Mouse (Mus musculus) erythroid progenitor cell, adult 5-6 weeks (primary cell): ENCODE measurements around the gene Stat3. TPM values are rescaled to one million over a fixed set of nuclear protein-coding genes. Genes with fewer than 3 reads are reported as not detected.

Experiments
- ATAC-seq: replicated peaks from 2 replicates; pipeline ENCODE4 v1.8.0; 2016; ENCODE audit warnings: moderate number of reproducible peaks, mild to moderate bottlenecking, moderate TSS enrichment, inconsistent platforms; ENCODE audit not compliant: poor library complexity, low FRiP score, severe bottlenecking
- total RNA-seq, 2 experiments: library from RNA; stranded (forward) in 1 of 2; stranded (reverse) in 1 of 2; fragments of 150-400 nt in 1 of 2; fragments of 186-747, 209-891 nt in 1 of 2; gene quantifications; 2 replicates each; pipeline versions ENCODE4 v1.2.3 to v1.2.4; 2015 to 2017; ENCODE audit warnings: low replicate concordance in 2 of 2

Stat3 gene
- total RNA-seq, 2 experiments from 2014 or later = 26.6 to 31.0 TPM

DNA sequence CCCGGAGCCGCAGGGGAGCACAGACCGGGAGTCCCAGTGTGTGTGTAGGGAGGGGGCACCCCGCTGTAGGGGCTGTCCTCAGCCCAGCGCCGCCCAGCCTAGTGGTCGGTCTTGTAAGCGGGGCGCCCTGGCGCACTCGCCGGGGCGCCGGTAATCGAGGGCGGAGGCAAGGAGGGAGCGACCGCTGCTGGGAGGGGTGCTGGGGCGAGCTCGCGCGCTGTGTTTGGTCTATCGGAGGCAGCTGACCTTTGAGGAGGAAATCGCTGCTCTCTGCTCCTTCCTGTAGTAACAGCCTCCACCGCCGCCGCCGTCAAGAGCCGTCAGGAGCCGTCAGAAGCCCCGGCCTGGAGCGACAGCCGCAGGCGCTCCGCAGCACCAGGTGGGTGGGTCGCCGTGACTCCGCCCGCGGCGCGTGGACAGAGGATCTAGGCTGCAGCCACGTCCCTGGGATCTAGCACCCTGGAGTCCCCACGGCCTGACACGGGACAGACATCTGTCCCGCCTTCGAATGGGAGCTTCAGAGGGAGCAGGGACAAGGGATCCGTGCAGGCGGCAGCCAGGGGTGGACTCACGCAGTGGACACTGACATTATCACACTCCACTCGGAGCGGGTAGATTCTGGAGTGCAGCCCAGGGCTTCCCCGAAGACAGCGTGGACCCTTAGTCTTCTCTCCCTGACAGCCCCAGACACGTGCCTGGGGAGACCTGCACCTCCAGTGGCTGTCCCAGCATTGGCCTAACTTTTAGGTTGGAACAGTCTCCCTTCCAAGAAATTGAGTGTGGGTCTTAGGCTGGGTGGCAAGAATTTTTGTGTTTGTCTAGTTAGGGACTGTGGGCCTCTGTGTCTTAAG lies 78.9 kb downstream of the Stat3 start:
- peak; percentile 74 for ATAC-seq

DNA sequence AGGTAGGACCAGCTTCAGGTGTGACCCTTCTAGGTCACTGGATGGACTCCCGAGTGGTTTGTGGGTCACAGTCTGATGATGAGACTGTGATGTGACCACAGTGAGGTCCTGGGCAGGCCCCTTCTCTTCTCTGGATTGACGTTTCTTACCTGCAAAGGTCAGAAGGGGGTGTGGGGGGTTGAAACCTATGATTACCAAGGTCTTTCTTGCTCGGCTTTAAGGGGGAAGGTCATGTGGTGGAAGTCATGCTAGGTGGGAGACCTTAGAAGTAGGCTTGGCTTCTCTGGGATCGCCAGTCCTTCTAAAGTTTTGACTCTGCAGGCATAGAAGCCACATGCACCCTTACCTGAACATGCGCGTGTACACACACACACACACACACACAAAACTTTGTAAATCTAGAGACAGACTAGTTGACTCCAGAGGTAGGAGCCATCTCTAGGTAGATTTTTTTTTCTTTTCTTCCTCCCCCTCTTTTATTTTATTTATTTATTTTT lies 79.7 kb downstream of the Stat3 start:
- no peak for ATAC-seq

DNA sequence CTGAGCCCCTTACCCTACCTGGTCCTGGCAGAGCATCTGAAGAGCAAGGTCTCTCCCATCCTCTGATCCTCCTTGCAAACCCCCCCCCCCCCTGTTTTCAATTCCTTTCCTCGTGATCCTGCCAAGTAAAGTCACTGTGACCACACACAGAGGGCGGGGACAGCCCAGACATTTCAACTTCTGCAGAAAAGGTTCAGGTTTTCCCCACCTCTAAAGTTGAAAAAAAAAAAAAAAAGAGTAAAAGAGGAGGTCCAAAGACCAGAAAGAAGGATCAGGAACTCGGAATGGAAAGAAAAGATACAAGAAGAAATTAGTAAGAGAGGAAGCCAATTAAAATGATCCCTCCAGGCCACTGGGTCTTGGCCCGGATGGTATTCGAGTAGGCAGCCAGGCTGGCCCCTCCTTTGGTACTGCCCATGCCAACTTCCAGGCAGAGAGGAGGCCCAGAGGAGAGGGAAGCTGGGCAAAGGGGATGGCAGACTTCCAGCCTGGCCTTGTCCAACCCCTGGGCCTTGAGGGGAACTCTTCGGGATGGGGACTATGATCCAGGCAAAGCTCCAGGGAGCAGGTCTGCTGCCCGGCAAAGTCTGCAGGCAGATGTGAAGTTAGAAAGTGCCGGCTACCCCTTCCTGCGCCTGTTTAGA lies 80.3 kb downstream of the Stat3 start, which contains the start of gene Stat5a:
Gene Stat5a, plus strand, starts transcription at position 417 of the 644 bp plus-strand sequence.
- no peak for ATAC-seq

DNA sequence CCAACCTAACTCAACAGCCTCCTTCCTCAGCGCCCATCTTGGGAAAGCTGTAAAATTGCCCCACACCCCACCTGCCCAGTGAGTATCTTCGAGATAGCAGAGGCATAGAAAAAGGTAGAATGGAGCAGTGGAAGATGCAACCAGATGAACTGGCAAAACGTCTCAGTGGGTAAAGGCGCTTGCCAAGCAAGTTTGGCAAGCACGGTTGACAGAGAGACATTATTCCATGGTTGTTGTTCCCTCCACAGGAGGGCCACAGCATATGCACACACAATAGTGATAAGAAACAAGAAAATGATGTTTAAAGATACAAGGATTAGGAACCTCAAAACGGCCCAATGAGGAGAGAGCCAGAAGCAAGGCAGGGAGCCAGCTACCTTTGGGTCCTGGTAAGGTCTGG lies 81.4 kb downstream of the Stat3 start:
- no peak for ATAC-seq

DNA sequence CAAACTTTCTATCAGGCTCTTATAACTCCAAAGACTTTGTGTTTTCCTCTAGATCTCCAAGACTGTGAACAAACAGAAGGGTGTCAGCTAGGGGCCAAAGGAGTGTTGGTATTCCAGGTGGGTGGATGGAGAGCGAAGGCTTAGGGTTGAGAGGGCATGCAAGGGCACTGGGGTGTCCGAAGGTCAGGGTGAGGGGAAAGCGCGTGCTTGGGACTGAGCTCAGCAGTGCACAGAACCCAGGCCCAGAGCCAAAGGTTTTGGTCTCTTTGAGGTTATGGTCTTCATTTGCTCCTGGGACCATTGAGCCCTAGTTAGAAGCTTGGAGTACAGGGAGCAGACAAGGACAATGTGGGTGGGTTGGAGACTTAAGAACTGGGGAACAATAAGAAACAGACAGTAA lies 84.2 kb downstream of the Stat3 start:
- no peak for ATAC-seq

DNA sequence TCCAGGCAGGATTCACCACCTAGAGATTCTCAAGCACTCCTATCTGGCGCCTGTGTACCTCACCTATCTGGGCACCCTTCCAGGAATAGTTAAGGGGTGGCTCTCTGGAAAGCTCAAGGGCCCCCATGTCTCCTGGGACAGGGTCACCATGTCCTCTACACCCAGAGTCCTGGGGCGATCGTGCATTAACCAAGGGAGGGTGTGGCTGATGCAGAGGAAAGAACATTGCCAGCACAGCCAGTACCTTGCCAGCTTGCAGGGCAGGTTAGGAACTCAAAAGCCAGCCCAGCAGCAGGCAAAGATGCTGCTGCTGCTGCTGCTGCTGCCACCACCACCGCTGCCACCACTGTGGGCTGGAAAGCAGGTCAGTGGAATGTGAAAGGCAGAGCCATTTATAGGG lies 85.1 kb downstream of the Stat3 start:
- no peak for ATAC-seq

DNA sequence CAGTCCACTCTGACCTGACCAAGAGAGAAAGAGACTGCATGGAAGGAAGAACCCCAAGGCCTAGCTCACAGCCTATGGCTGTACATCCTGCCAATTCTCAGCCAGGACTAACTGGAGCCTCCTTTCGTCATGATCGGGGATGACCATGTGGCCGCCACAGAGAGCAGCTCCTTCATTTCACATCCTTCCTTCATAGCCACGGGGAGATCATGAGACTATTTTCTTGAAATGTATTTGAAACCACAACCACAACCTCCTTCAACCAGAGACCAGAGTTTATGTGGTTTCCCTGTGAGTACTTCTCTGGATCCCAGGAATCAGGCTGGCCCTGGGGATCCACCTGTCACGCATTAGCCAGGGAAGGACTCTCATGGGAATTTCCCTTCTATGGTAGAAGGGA lies 86.3 kb downstream of the Stat3 start:
- ATAC-seq = no peak

DNA sequence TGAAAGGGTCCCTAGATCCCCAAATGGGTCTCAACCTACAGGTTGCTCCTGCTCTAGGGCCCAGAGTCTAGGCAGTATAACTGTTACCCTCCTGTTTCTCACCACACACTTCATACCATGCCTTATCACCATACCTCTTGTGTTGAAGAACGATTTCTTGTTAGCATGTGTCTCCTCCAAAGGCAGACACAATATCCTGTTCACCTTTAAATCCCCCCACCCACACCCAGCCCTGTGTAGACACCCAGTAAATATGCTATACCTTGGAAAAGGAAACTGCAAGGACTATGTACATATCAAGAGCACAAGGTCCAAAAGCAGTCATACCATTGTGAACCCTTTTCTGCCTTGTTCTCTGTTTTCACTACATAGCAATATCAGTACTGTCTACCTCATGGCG lies 87.3 kb downstream of the Stat3 start:
- no peak for ATAC-seq

DNA sequence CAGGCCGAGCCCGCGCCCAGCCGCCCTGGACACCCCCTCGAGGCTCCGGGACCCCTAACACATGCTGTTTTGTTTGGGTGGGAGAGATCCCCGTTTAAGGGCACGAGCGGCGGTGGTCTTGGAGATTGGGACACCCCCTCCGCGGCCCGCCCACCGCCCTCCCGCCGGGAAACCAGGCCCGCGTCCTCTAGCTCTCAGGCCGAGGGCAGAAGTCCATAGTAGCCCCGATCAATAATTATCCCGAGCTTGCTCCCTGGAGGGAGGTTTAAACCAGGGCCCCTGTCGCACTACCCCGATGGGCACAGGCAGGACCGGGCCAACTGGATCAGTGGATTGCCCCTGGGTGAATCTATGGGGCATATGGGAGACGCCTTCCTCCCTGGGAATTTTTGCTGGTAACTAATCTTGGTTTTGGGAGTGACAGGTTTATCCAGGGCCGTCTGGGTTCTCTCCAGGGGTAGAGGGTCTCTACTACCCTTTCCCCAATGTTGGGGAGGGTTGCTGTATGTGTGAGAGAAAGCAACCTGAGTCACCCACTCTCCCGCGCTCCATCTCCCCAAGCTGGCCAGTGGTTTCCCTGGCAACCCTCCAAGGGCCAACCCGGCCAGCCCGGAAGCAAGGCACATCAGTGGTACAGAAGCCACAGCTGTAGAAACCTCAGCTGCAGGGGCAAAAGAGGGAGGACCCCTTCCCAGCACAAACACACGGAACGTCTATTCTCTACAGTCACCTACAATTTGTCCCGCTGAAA lies 88.4 kb downstream of the Stat3 start:
- 0 out of 2 replicates have a peak, but pooled peaks have one; percentile 1 for ATAC-seq

DNA sequence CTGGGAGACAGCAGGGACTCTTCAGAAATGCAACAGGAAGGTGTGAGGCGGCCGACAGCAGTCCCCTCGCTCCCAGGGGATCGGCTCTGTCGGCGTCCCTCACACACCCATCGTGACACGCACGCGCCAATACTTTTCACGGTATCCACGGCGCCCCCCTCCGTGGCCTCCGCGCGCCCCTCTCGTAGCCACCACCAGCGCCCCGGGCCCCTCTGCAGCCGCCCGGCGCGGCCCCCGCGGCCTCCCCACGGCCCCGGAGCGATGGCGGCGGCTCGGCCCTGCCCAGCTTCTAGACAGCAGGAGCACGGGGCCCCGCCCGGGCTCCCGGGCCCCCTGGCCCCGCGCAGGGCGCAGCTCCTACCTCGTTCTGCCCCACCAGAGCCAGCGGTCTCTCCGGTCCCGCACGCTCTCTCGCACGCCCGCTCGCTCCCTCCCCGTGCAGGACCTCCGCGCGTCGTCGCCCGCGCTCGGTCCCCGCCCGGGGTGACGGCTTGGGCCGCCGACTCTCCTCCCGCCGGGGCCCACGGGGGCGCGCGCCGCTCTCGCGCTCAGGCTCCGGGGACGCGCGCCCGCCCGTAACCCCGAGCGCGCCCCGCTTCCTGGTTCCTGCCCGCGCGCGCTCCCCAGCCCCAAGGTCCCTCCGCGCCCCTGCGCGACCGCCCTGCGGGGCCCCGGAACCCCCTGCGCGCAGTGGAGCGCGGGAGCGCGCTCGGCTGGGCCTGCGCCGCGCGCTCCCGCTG lies 89.1 kb downstream of the Stat3 start, which contains the start of gene Stat5b:
Gene Stat5b, minus strand, starts transcription at position 687 of the 740 bp plus-strand sequence.
- ATAC-seq = peak; percentile 71

DNA sequence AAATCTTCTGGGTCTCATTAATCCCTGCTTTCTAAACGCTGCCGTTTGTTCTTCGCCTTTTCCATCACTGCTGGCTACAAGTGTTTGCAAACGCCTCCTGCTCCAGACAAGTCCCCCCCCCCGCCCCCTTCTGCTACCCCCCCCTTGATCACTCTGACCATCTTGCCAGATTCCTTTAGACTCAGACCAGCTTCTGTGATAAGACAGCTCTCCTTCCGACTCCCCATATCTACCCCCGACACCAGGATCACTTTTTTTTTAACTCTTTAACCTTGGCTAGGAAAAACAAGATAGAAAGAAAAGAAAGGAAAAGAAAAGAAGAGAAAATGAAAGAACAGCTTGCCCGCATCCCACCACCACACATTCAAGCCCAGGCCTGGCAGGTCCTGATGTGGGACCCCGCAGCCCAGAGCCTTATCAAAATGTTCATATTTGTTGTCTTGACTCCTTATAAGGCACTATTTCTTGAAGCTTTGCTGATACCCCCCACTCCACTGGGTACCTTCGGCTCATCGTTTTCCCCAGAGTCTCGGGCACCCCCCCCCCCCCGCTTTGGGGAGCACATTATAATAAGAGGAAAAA lies 89.8 kb downstream of the Stat3 start:
- 0 out of 2 replicates have a peak, but pooled peaks have one; percentile 31 for ATAC-seq

DNA sequence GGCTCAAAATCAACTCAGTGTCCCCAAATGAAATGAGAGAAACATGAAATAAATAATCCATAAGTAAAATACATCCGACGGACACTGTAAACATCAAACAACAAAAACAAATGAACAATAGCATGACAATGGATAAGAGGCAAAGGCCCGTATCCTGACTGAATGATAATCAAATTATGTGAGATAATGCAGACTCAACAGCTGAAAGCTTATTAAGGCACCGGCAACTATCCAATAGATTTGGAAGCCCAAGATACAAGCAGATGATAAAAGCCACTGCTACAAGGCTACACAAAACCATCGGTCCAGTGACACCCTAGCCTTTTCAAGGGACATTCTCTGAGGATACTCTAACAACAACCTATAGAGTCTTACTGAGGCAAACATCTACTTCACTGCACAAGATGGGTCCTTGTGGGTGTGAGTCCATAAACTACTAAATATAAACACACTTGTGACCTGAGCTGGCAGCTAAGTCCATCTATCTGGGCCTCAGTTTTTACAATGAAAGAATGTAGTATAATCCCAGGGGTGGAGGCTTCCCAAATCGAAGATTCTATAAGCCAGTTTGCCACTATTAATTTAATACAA lies 90.5 kb downstream of the Stat3 start:
- no peak for ATAC-seq

DNA sequence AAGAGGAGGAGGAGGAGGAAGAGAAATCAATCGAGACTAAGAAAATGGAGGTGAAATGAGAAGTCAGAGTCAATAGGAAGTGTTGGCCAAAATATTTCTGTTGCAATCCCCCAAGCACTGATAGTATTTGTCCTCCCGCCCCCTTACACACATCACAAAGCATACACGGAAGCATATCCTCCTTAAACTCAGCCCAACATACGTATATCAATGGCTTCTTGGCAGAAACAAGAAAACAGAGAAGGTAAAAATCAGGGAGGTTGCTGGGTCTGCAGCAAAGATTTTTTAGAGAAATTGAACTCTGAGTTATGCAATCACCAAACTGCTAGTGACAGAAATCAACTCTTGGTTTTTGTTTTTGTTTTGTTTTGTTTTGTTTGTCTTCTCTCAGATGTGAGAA lies 91.3 kb downstream of the Stat3 start:
- no peak for ATAC-seq

DNA sequence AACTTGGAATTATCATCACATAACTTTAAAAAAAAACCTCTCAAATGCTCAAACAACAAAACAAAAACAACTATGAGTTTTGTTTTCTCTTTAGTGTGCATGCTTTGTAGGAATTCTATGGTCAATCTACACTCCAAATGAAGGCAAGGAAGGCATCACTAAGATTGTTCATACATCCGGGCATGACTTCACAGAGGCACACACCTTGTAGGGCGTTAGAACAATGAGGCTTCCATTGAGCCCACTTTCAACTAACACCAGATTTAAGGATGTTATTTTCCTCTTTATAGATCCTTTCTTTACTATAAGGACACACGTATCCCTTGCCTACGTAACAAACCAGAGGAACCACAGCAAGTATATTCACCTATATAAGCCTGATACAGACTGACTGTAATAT lies 91.8 kb downstream of the Stat3 start:
- no peak for ATAC-seq

DNA sequence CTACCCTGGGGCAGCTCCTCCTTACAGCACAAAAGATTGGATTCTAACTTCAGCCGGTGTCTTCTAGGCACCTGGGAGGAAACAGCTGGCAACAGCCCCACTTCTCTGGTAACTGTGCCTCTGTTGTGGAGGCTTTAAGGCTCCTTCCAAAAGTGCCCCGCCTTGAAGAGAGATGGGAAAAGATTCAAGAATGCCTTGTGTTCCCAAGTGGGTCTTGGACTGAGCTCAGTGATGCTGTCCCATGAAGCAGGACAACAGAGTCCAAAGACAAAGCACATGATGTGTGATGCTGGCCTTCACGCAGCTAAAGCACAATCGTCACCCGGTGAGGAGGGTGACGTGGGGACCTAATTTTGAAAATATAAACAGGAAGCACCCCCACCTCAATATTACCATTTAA lies 93.5 kb downstream of the Stat3 start:
- ATAC-seq = no peak

DNA sequence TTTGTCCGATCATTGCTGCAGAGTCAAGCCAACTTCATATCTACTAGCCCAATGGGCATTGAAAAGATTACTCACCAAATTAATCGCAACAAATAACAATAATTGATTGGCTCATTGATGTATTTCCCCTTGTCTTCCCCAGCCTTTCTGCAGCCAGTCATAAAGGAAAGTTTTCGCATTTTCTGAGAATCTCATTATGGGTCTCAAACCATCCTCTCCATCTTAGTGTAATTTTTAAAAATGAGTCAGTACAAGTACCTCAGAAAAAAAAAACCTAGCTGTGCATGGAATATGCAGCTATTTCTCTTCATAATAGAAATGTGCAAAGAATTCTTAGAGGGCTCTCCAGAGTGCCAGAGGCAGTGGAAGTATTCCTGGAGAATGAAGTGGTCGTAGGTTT lies 95.2 kb downstream of the Stat3 start:
- no peak for ATAC-seq

DNA sequence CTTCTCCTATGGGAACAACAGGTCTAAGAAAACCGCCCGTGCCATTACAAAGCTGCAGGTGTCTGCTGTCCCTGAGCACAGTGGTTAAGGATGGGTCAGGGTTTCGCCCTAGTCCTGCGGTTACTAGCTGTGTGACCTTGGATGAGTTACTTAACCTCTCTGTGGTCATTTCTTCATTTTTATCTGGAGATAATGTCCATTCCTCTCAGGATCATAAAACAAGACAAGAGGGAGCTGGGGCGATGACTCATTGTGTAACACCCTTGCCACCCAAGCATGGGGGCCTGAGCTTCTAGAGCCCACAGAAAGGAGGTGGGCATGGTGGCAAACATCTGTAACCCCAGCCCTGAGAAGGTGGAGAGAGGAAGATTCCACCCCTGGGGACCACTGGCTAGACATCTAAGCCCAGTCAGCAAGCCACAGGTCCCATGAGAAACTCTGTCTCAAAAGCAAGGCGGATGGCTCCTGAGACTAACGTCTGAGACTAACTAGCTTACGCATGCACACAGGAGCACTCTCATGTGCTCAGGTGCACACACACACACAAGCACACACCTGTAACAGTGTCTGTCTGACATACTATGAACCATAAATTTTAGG lies 96.2 kb downstream of the Stat3 start:
- ATAC-seq = no peak

DNA sequence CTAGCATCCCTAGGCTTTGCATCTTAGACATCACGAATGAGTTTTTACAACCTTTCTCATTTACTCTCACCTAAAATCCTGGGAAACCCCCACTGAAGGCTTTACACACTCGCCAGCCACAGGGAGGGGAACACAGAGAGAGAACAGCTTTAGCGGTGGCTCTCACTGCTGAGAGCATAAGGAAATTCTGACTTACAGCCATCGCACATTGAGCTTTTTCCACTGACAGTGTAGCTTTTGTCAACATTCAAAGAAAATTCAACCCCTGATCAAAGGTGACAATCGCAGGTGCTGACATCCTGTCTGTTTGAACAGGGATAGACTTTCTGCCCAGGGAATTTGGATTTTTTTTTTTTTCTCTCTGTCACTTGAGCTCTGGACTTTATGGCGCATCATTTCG lies 97.3 kb downstream of the Stat3 start:
- ATAC-seq = no peak

DNA sequence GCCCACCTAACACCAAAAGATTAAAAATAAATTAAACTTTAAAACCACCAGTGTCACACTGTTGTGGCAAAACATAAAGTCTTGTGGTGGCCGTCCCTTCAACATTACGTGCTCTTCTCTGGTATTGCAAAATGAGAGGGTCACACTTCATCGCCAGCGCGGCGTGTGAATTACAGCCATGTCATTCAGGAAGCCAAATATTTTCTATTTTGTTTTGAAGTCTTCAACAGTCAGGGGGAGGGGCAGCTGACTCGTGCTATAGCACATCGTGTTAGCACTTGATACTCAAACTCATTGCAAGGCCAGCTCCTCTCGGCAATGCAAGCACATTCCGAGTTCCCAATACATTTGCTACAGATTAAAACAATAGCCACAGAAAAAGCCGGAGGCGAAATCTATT lies 98.5 kb downstream of the Stat3 start:
- ATAC-seq = peak; percentile 53
